Mouse (Mus musculus): ENCODE measurements around the gene Dnm2. TPM values are rescaled to one million over a fixed set of nuclear protein-coding genes. Genes with fewer than 3 reads are reported as not detected.

Gene Dnm2
- polyA plus RNA-seq, 1 experiment from 2014 or later: 72.1 TPM

GRCm38 (mm10) chr9:21546789-21547074, 122.0 kb downstream of the Dnm2 start, which contains the start of gene Carm1:
Carm1 (plus strand) TSS chr9:21546894.
- WGBS: under 1% methylated on average over 35 of the region's 52 CpGs
- ATAC-seq (ENCODE audit: low FRiP score): no peak; the same call in 1 of the 2 replicates
- peaks cover 10% of the 10 kb centered on the region for H3K36me3 ChIP-seq
- H3K4me2 ChIP-seq: peak within 1 kb of the TSS; percentile 70
- peaks cover 43% of the 10 kb centered on the region for H3K4me1 ChIP-seq (replicated peaks)
- peak within 1 kb of the TSS; percentile 75 for H3K4me3 ChIP-seq
- H3K9me3 ChIP-seq: no peaks in the 10 kb centered on the region
- H3K9ac ChIP-seq: peak within 1 kb of the TSS; percentile 96
- peak within 1 kb of the TSS; percentile 99 for H3K27ac ChIP-seq
- no peaks in the 10 kb centered on the region for H3K27me3 ChIP-seq

DNA sequence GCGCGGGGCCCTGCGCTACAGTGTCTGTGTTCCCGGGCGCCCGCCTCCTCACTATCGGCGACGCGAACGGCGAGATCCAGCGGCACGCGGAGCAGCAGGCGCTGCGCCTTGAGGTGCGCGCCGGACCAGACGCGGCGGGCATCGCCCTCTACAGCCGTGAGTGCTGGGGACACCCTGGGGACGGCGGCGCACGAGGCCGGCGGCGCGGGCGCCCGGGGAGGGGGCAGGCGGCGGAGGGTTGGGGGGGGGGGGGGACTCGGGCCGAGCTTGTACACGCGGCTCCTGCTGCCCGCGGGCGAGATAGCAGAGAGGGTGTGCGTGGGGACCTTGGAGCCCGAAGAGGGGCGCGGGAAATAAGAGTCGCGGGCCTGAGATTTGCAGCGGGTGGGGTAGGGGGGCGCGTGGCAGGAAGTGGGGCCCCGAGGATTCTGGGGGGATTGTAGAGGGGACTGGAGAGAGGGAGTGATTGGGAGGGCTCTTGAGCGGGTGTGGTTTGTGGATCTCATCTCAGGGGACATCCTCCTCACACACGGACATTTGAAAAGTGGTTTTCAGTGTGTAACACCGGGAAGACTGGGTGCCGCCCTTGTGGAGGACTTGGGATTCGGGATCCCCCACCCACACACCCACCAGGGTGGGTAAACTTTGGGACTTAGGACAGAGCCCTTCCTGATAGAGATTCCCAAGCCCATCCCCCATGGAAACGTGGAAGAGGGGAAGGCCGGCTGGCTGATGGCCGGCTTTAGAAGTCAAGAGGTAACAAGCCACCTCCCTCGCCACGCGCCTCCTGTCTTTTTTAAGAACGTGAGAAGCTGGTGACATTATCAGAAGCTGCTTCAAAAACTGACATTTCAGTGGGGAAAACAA, 122.6 kb downstream of the Dnm2 start:
- Histone ChIP-seq H3K4me2 (peak overlapping the region; percentile 70), H3K9ac (peak overlapping the region; percentile 96), H3K9me3 (no peaks in the 10 kb centered on the region), H3K27ac (peak overlapping the region; percentile 99), H3K36me3 (peaks cover 10% of the 10 kb centered on the region), H3K4me1 (replicated peaks) (peaks cover 43% of the 10 kb centered on the region), H3K4me3 (peak overlapping the region; percentile 75), H3K27me3 (no peaks in the 10 kb centered on the region)
- under 1% methylated on average over 50 of the region's 66 CpGs for WGBS
- peak; percentile 27 for ATAC-seq (ENCODE audit: low FRiP score)

DNA sequence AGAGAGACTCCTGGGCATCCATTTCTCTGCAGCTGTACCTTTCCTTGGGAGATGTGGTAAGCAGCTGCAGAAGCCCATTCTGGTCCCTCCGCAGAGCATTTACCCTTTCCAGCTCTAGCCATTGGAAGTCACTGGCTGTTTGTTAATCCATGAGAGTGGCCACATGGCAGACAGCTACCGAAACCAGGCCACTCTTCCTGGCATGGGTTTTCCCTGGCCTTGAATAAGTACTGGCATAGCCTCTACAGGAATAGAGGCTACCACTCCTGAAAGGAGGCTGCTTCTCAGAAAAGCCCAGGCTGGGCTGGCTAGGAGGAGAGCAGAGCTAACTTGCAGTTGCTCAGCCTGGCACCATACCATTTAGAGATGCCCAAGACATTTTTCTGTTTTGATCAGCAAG, 126.3 kb downstream of the Dnm2 start:
- Histone ChIP-seq H3K36me3 (peaks cover 15% of the 10 kb centered on the region), H3K27me3 (no peaks in the 10 kb centered on the region), H3K4me2 (no peak overlapping the region), H3K9me3 (no peaks in the 10 kb centered on the region), H3K4me3 (no peak overlapping the region), H3K9ac (no peak overlapping the region), H3K4me1 (replicated peaks) (peaks cover 28% of the 10 kb centered on the region), H3K27ac (no peak overlapping the region)
- ATAC-seq (ENCODE audit: low FRiP score): no peak
- 92% methylated on average over 2 of the region's 2 CpGs for WGBS

- H3K36me3 ChIP-seq: peaks cover 27% of the 10 kb centered on the region
- H3K27me3 ChIP-seq: no peaks in the 10 kb centered on the region
- 87% methylated on average over 6 of the region's 6 CpGs for WGBS
- H3K27ac ChIP-seq: no peak overlapping the region
- H3K4me2 ChIP-seq: no peak overlapping the region
- no peak for ATAC-seq (ENCODE audit: low FRiP score)
- H3K9me3 ChIP-seq: no peaks in the 10 kb centered on the region
- no peak overlapping the region for H3K9ac ChIP-seq
- peaks cover 38% of the 10 kb centered on the region for H3K4me1 ChIP-seq (replicated peaks)
- H3K4me3 ChIP-seq: no peak overlapping the region
Observed at GRCm38 (mm10) chr9:21553607-21554273, 129.0 kb downstream of the Dnm2 start.

GRCm38 (mm10) chr9:21555198-21555742, 130.6 kb downstream of the Dnm2 start:
- no peak for ATAC-seq (ENCODE audit: low FRiP score)
- no peak overlapping the region for H3K4me3 ChIP-seq
- H3K36me3 ChIP-seq: peaks cover 27% of the 10 kb centered on the region
- H3K27me3 ChIP-seq: no peaks in the 10 kb centered on the region
- no peak overlapping the region for H3K9ac ChIP-seq
- H3K27ac ChIP-seq: no peak overlapping the region
- H3K4me2 ChIP-seq: no peak overlapping the region
- peaks cover 26% of the 10 kb centered on the region for H3K4me1 ChIP-seq (replicated peaks)
- WGBS: 86% methylated on average over 6 of the region's 6 CpGs
- H3K9me3 ChIP-seq: no peaks in the 10 kb centered on the region

DNA sequence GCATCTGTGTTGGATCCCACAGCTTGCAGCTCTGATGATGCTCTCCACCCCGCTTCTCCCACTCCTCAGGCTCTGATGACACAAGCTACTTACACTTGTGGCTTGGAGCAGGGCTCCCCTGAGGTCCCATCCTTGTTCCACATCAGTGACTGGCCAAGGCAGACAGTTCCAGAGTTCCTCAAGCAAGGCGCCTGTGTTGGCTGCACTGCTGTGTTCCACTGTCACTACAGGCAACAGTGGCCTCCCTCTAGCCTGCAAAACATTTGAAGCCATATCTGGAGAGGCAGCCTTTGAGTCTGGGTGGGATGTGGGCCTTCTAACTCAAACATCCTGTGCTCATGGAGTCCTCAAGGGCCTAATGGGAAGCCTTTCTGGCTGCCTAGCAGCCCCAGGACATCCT, 132.3 kb downstream of the Dnm2 start:
- Histone ChIP-seq H3K9ac (no peak overlapping the region), H3K4me1 (replicated peaks) (peaks cover 19% of the 10 kb centered on the region), H3K36me3 (peaks cover 28% of the 10 kb centered on the region), H3K4me3 (no peak overlapping the region), H3K4me2 (no peak overlapping the region), H3K27ac (no peak overlapping the region; the same call in 1 of the 2 replicates), H3K9me3 (no peaks in the 10 kb centered on the region), H3K27me3 (no peaks in the 10 kb centered on the region)
- no peak for ATAC-seq (ENCODE audit: low FRiP score)
- 90% methylated on average over 2 of the region's 2 CpGs for WGBS

Small RNA genes within 50 kb of the gene (microRNA-seq; reads per million reads assigned to microRNA genes)
- gene Mir199a-1: 1.6 reads per million

Other genes with a start within 250 kb of the Dnm2 start
- 61.8 and 64.7 TPM in 2 replicates for gene Keap1, start 185.5 kb upstream of the Dnm2 start, polyA plus RNA-seq (2015; fragmentation: Nextera tagmentation; extraction: Ambion mirVana)
- 2.8 and 3.4 TPM in 2 replicates for gene S1pr5, start 176.5 kb upstream of the Dnm2 start, polyA plus RNA-seq (2015; fragmentation: Nextera tagmentation; extraction: Ambion mirVana)
- gene Atg4d, start 159.6 kb upstream of the Dnm2 start, polyA plus RNA-seq (2015; fragmentation: Nextera tagmentation; extraction: Ambion mirVana): 51.1 and 51.8 TPM in 2 replicates
- gene Kri1, start 136.9 kb upstream of the Dnm2 start, polyA plus RNA-seq (2015; fragmentation: Nextera tagmentation; extraction: Ambion mirVana): 16.3 and 17.1 TPM in 2 replicates
- gene Cdkn2d, start 133.5 kb upstream of the Dnm2 start, polyA plus RNA-seq (2015; fragmentation: Nextera tagmentation; extraction: Ambion mirVana): 89.2 and 90.3 TPM in 2 replicates
- gene Ap1m2, start 112.6 kb upstream of the Dnm2 start, polyA plus RNA-seq (2015; fragmentation: Nextera tagmentation; extraction: Ambion mirVana): 0.62 and 0.71 TPM in 2 replicates
- 68.1 and 73.8 TPM in 2 replicates for gene Slc44a2, start 104.2 kb upstream of the Dnm2 start, polyA plus RNA-seq (2015; fragmentation: Nextera tagmentation; extraction: Ambion mirVana)
- gene Ilf3, start 57.0 kb upstream of the Dnm2 start, polyA plus RNA-seq (2015; fragmentation: Nextera tagmentation; extraction: Ambion mirVana): 253 and 276 TPM in 2 replicates
- 50.6 and 54.0 TPM in 2 replicates for gene Qtrt1, start 13.1 kb upstream of the Dnm2 start, polyA plus RNA-seq (2015; fragmentation: Nextera tagmentation; extraction: Ambion mirVana)
- gene Tmed1, start 85.3 kb downstream of the Dnm2 start, polyA plus RNA-seq (2015; fragmentation: Nextera tagmentation; extraction: Ambion mirVana): 57.0 and 61.8 TPM in 2 replicates
- 3.4 and 3.8 TPM in 2 replicates for gene AB124611, start 101.3 kb downstream of the Dnm2 start, polyA plus RNA-seq (2015; fragmentation: Nextera tagmentation; extraction: Ambion mirVana)
- 29.4 and 29.9 TPM in 2 replicates for gene Carm1, start 122.0 kb downstream of the Dnm2 start, polyA plus RNA-seq (2015; fragmentation: Nextera tagmentation; extraction: Ambion mirVana)
- 53.5 and 55.0 TPM in 2 replicates for gene Timm29, start 167.8 kb downstream of the Dnm2 start, polyA plus RNA-seq (2015; fragmentation: Nextera tagmentation; extraction: Ambion mirVana)
- gene Yipf2, start 167.9 kb downstream of the Dnm2 start, polyA plus RNA-seq (2015; fragmentation: Nextera tagmentation; extraction: Ambion mirVana): 25.7 and 27.7 TPM in 2 replicates
- gene Smarca4, start 191.3 kb downstream of the Dnm2 start, polyA plus RNA-seq (2015; fragmentation: Nextera tagmentation; extraction: Ambion mirVana): 156 and 158 TPM in 2 replicates

All from hindbrain, embryonic 13.5 days (tissue).